Mouse (Mus musculus) cerebellum, adult 2 months (tissue): Measurements from ENCODE around the gene Rabep2.
"Not testable (repeated sequence)": the region's sequence is repeated elsewhere in the genome, so short reads cannot be mapped to it uniquely, and the experiment has no call there.

Source experiments
- CTCF ChIP-seq: fragments of 200-500 bp; IDR thresholded peaks from 2 replicates; pipeline ENCODE4 v1.5.1; 2011; ENCODE audit warnings: low read depth, mild to moderate bottlenecking, control low read depth, low read length, moderate library complexity, borderline replicate concordance; ENCODE audit not compliant: insufficient read depth
- POLR2A ChIP-seq: fragments of 200-500 bp; IDR thresholded peaks from 2 replicates; pipeline ENCODE4 v1.6.1; 2011; ENCODE audit warnings: low read length, control low read depth, borderline replicate concordance; ENCODE audit not compliant: insufficient read depth

GRCm38 (mm10) chr7:126392086-126392884, 36.3 kb upstream of the Rabep2 start:
- TF ChIP-seq CTCF, POLR2A: not testable (repeated sequence)
